Mouse (Mus musculus) frontal cortex, postnatal 10 days (tissue): Measurements from ENCODE around the gene Fam228b.
"Not testable (repeated sequence)": the region's sequence is repeated elsewhere in the genome, so short reads cannot be mapped to it uniquely, and the experiment has no call there.

Experiments
- DNase-seq, 2 experiments: peaks; one replicate each; pipeline ENCODE4 v3.0.0; 2022; ENCODE audit warnings: low spot score in 2 of 2, mixed read lengths in 1 of 2

The Fam228b gene

GRCm38 (mm10) chr12:4768492-4769332 is at the start of gene Fam228b, which contains the start of gene Pfn4:
Fam228b (minus strand) TSS chr12:4769267.
Pfn4 (plus strand) TSS chr12:4769022.
- peak; percentile 90 to 97 for DNase-seq

GRCm38 (mm10) chr12:4817361-4818101 is 48.5 kb upstream of the Fam228b start, which contains the start of gene Sf3b6:
Sf3b6 (plus strand) TSS chr12:4817544.
- DNase-seq, result peak; percentile 96 to 97

GRCm38 (mm10) chr12:4816680-4817360 is 47.8 kb upstream of the Fam228b start:
- DNase-seq, result no peak

GRCm38 (mm10) chr12:4813636-4814035 is 44.6 kb upstream of the Fam228b start:
- DNase-seq, result no peak

- no peak for DNase-seq
These were observed 42.6 kb upstream of the Fam228b start for GRCm38 (mm10) chr12:4811705-4812104.

GRCm38 (mm10) chr12:4811036-4811435 is 42.0 kb upstream of the Fam228b start:
- DNase-seq, result no peak

GRCm38 (mm10) chr12:4797471-4797870 is 28.4 kb upstream of the Fam228b start:
- DNase-seq, result not testable (repeated sequence)

- DNase-seq, result no peak
These were observed 24.7 kb upstream of the Fam228b start for GRCm38 (mm10) chr12:4793718-4794117.

GRCm38 (mm10) chr12:4788128-4788527 is 19.1 kb upstream of the Fam228b start:
- not testable (repeated sequence) for DNase-seq

- DNase-seq, result no peak
These were observed 15.4 kb upstream of the Fam228b start for GRCm38 (mm10) chr12:4784466-4784865.

GRCm38 (mm10) chr12:4783598-4783997 is 14.5 kb upstream of the Fam228b start:
- no peak for DNase-seq

GRCm38 (mm10) chr12:4781725-4782404 is 12.8 kb upstream of the Fam228b start:
- DNase-seq, result not testable (repeated sequence)

- no peak for DNase-seq
These were observed 12.2 kb upstream of the Fam228b start for GRCm38 (mm10) chr12:4781270-4781669.

- no peak for DNase-seq
These were observed 11.2 kb upstream of the Fam228b start for GRCm38 (mm10) chr12:4780245-4780644.

GRCm38 (mm10) chr12:4777734-4778133 is 8.7 kb upstream of the Fam228b start:
- DNase-seq, result no peak

- no peak for DNase-seq
These were observed 6.5 kb upstream of the Fam228b start for GRCm38 (mm10) chr12:4775588-4775949.

- DNase-seq, result no peak
These were observed 6.0 kb upstream of the Fam228b start for GRCm38 (mm10) chr12:4774895-4775587.

- DNase-seq, result no peak
These were observed 261 bp upstream of the Fam228b start for GRCm38 (mm10) chr12:4769333-4769723.

GRCm38 (mm10) chr12:4757060-4757459 is 12.0 kb downstream of the Fam228b start:
- no peak for DNase-seq

- DNase-seq, result not testable (repeated sequence)
These were observed 14.6 kb downstream of the Fam228b start for GRCm38 (mm10) chr12:4754451-4754850.

- DNase-seq, result no peak
These were observed 24.6 kb downstream of the Fam228b start for GRCm38 (mm10) chr12:4744486-4744885.
